Mouse (Mus musculus) liver, embryonic 13.5 days (tissue): ENCODE measurements around the gene Pnpla1. TPM values are rescaled to one million over a fixed set of nuclear protein-coding genes. Genes with fewer than 3 reads are reported as not detected.

ENCODE experiments used
- ATAC-seq: fragments of 200-750 bp; cut with Nextera tagmentation; 2 replicates; pipeline ENCODE4 v1.8.0; 2017; ENCODE audit warnings: low read depth, mild to moderate bottlenecking, moderate number of reproducible peaks, moderate library complexity
- DNase-seq: peaks from one replicate; pipeline ENCODE4 v3.0.0; 2022
- H3K27ac ChIP-seq: fragments of 300-500 bp; sonication (generic); 2 replicates; pipeline ENCODE4 v1.5.1; 2015; ENCODE audit warnings: moderate library complexity, mild to moderate bottlenecking, inconsistent platforms
- H3K27me3 ChIP-seq: fragments of 300-500 bp; sonication (generic); 2 replicates; pipeline ENCODE4 v1.6.1; 2015; ENCODE audit warnings: mild to moderate bottlenecking, inconsistent platforms
- H3K36me3 ChIP-seq: fragments of 300-500 bp; sonication (generic); 2 replicates; pipeline ENCODE4 v1.6.1; 2015; ENCODE audit warnings: mild to moderate bottlenecking, inconsistent platforms
- H3K4me1 ChIP-seq: fragments of 300-500 bp; sonication (generic); replicated peaks from 2 replicates; pipeline ENCODE4 v1.6.1; 2015; ENCODE audit warnings: inconsistent platforms
- H3K4me2 ChIP-seq: fragments of 300-500 bp; sonication (generic); 2 replicates; pipeline ENCODE4 v1.6.1; 2015; ENCODE audit warnings: inconsistent platforms, mild to moderate bottlenecking, moderate library complexity
- H3K4me3 ChIP-seq: fragments of 300-500 bp; sonication (generic); replicated peaks from 2 replicates; pipeline ENCODE4 v1.5.1; 2015; ENCODE audit warnings: mild to moderate bottlenecking, inconsistent platforms
- H3K9ac ChIP-seq: fragments of 300-500 bp; sonication (generic); 2 replicates; pipeline ENCODE4 v1.6.1; 2015; ENCODE audit warnings: mild to moderate bottlenecking, inconsistent platforms
- H3K9me3 ChIP-seq: fragments of 300-500 bp; sonication (generic); replicated peaks from 2 replicates; pipeline ENCODE4 v1.6.1; 2016; ENCODE audit warnings: inconsistent platforms
- WGBS: fragments of 180-500 bp; shearing (Covaris S2); methylation state at CpG from one replicate; pipeline ENCODE4 v1.1.7; 2015; ENCODE audit not compliant: insufficient replicate concordance; 5-methylcytosine and 5-hydroxymethylcytosine counted together
- polyA plus RNA-seq: library from polyadenylated mRNA; unstranded; fragments of >200 nt; fragmentation: Nextera tagmentation; extraction: Ambion mirVana; gene quantifications from 2 replicates; pipeline ENCODE4 v1.2.1, GENCODE M21; 2015

Gene Pnpla1
- polyA plus RNA-seq, 1 experiment from 2014 or later: not detected

- no peaks in the 10 kb centered on the region for H3K9me3 ChIP-seq
- ATAC-seq (no peak), DNase-seq (no peak)
- no peak overlapping the region for H3K27ac ChIP-seq
- no peaks in the 10 kb centered on the region for H3K36me3 ChIP-seq
- no peak overlapping the region for H3K4me3 ChIP-seq
- no peak overlapping the region for H3K4me2 ChIP-seq
- H3K27me3 ChIP-seq: peaks cover 28% of the 10 kb centered on the region
- H3K9ac ChIP-seq: no peak overlapping the region
- H3K4me1 ChIP-seq: peaks cover 22% of the 10 kb centered on the region
- WGBS: 73% methylated on average over 13 of the region's 13 CpGs
Measured at GRCm38 (mm10) chr17:28905377-28905916, 47.2 kb downstream of the Pnpla1 start.

- 79% methylated on average over 7 of the region's 7 CpGs for WGBS
- H3K9me3 ChIP-seq: no peaks in the 10 kb centered on the region
- H3K36me3 ChIP-seq: no peaks in the 10 kb centered on the region
- H3K27me3 ChIP-seq: peaks cover 36% of the 10 kb centered on the region
- DNase-seq: no peak
- peaks cover 23% of the 10 kb centered on the region for H3K4me1 ChIP-seq
- no peak for ATAC-seq
- no peak overlapping the region for H3K27ac ChIP-seq
- no peak overlapping the region for H3K9ac ChIP-seq
- no peak overlapping the region for H3K4me2 ChIP-seq
- no peak overlapping the region for H3K4me3 ChIP-seq
Measured at GRCm38 (mm10) chr17:28907959-28908358, 49.7 kb downstream of the Pnpla1 start.

- Histone ChIP-seq H3K9me3 (no peaks in the 10 kb centered on the region), H3K36me3 (no peaks in the 10 kb centered on the region), H3K9ac (peak overlapping the region; percentile 39; the same call in 1 of the 2 replicates), H3K27me3 (peaks cover 36% of the 10 kb centered on the region), H3K4me2 (peak overlapping the region; percentile 52), H3K4me3 (peak overlapping the region; percentile 30), H3K27ac (no peak overlapping the region), H3K4me1 (peaks cover 23% of the 10 kb centered on the region)
- WGBS: 2% methylated on average over 29 of the region's 29 CpGs
- DNase-seq (peak; percentile 36), ATAC-seq (no peak)
Measured at GRCm38 (mm10) chr17:28909252-28909941, 51.2 kb downstream of the Pnpla1 start.

GRCm38 (mm10) chr17:28910139-28910538 is 51.9 kb downstream of the Pnpla1 start:
- Histone ChIP-seq H3K9ac (no peak overlapping the region), H3K4me1 (peaks cover 23% of the 10 kb centered on the region), H3K9me3 (no peaks in the 10 kb centered on the region), H3K27me3 (peaks cover 33% of the 10 kb centered on the region), H3K4me3 (no peak overlapping the region), H3K27ac (no peak overlapping the region), H3K4me2 (peak overlapping the region; percentile 52), H3K36me3 (no peaks in the 10 kb centered on the region)
- DNase-seq (no peak), ATAC-seq (no peak; the same call in 1 of the 2 replicates)
- WGBS: 36% methylated on average over 7 of the region's 7 CpGs

GRCm38 (mm10) chr17:28913200-28913599 is 55.0 kb downstream of the Pnpla1 start:
- ATAC-seq: no peak
- Histone ChIP-seq H3K4me2 (no peak overlapping the region), H3K36me3 (no peaks in the 10 kb centered on the region), H3K9me3 (no peaks in the 10 kb centered on the region), H3K9ac (no peak overlapping the region), H3K27ac (no peak overlapping the region), H3K4me1 (peaks cover 14% of the 10 kb centered on the region), H3K27me3 (peaks cover 24% of the 10 kb centered on the region), H3K4me3 (no peak overlapping the region)
- DNase-seq: no peak
- WGBS: 55% methylated on average over 5 of the region's 5 CpGs

GRCm38 (mm10) chr17:28913940-28914339 is 55.7 kb downstream of the Pnpla1 start:
- Histone ChIP-seq H3K27me3 (peaks cover 23% of the 10 kb centered on the region), H3K27ac (no peak overlapping the region), H3K9me3 (no peaks in the 10 kb centered on the region), H3K4me1 (peaks cover 14% of the 10 kb centered on the region), H3K4me3 (no peak overlapping the region), H3K4me2 (no peak overlapping the region), H3K9ac (no peak overlapping the region), H3K36me3 (no peaks in the 10 kb centered on the region)
- 68% methylated on average over 6 of the region's 6 CpGs for WGBS
- ATAC-seq (no peak), DNase-seq (no peak)

GRCm38 (mm10) chr17:28915060-28915628 is 56.9 kb downstream of the Pnpla1 start, which contains the start of gene 4930539E08Rik:
4930539E08Rik (minus strand) TSS chr17:28915324.
- H3K4me2 ChIP-seq: no peak within 1 kb of the TSS
- H3K36me3 ChIP-seq: no peaks in the 10 kb centered on the region
- H3K9ac ChIP-seq: no peak within 1 kb of the TSS
- DNase-seq (no peak), ATAC-seq (no peak)
- peaks cover 4% of the 10 kb centered on the region for H3K4me1 ChIP-seq
- H3K4me3 ChIP-seq: no peak within 1 kb of the TSS
- H3K9me3 ChIP-seq: no peaks in the 10 kb centered on the region
- no peak within 1 kb of the TSS for H3K27ac ChIP-seq
- H3K27me3 ChIP-seq: peaks cover 11% of the 10 kb centered on the region
- WGBS: 56% methylated on average over 12 of the region's 12 CpGs

- Histone ChIP-seq H3K27ac (no peak overlapping the region), H3K27me3 (peaks cover 3% of the 10 kb centered on the region; the same call in 1 of the 2 replicates), H3K4me1 (peaks cover 8% of the 10 kb centered on the region), H3K4me3 (no peak overlapping the region), H3K9me3 (no peaks in the 10 kb centered on the region), H3K4me2 (no peak overlapping the region), H3K9ac (no peak overlapping the region), H3K36me3 (no peaks in the 10 kb centered on the region)
- DNase-seq: no peak
- 80% methylated on average over 1 of the region's 1 CpGs for WGBS
- ATAC-seq: no peak
Measured at GRCm38 (mm10) chr17:28916520-28916919, 58.3 kb downstream of the Pnpla1 start.

GRCm38 (mm10) chr17:28921086-28921485 is 62.9 kb downstream of the Pnpla1 start:
- no peak overlapping the region for H3K27ac ChIP-seq
- DNase-seq: no peak
- no peaks in the 10 kb centered on the region for H3K36me3 ChIP-seq
- H3K4me1 ChIP-seq: peaks cover 9% of the 10 kb centered on the region
- no peaks in the 10 kb centered on the region for H3K27me3 ChIP-seq
- H3K4me2 ChIP-seq: no peak overlapping the region
- no peaks in the 10 kb centered on the region for H3K9me3 ChIP-seq
- ATAC-seq: no peak
- WGBS: 48% methylated on average over 8 of the region's 8 CpGs
- no peak overlapping the region for H3K4me3 ChIP-seq
- H3K9ac ChIP-seq: no peak overlapping the region

- H3K4me3 ChIP-seq: no peak overlapping the region
- H3K27me3 ChIP-seq: no peaks in the 10 kb centered on the region
- H3K36me3 ChIP-seq: no peaks in the 10 kb centered on the region
- WGBS: 19% methylated on average over 6 of the region's 6 CpGs
- DNase-seq (no peak), ATAC-seq (no peak)
- no peak overlapping the region for H3K9ac ChIP-seq
- H3K9me3 ChIP-seq: no peaks in the 10 kb centered on the region
- no peak overlapping the region for H3K4me2 ChIP-seq
- peaks cover 19% of the 10 kb centered on the region for H3K4me1 ChIP-seq
- no peak overlapping the region for H3K27ac ChIP-seq
Measured at GRCm38 (mm10) chr17:28922096-28922495, 63.9 kb downstream of the Pnpla1 start.

- Histone ChIP-seq H3K4me3 (no peak overlapping the region), H3K27ac (no peak overlapping the region), H3K4me1 (peaks cover 49% of the 10 kb centered on the region), H3K9me3 (no peaks in the 10 kb centered on the region), H3K36me3 (no peaks in the 10 kb centered on the region), H3K27me3 (no peaks in the 10 kb centered on the region), H3K4me2 (no peak overlapping the region), H3K9ac (no peak overlapping the region)
- DNase-seq (no peak), ATAC-seq (no peak)
- 73% methylated on average over 8 of the region's 8 CpGs for WGBS
Measured at GRCm38 (mm10) chr17:28924957-28925595, 66.9 kb downstream of the Pnpla1 start.
